Mouse (Mus musculus): ENCODE measurements around the gene Rnf225. TPM values are rescaled to one million over a fixed set of nuclear protein-coding genes. Genes with fewer than 3 reads are reported as not detected.

The Rnf225 gene
- polyA plus RNA-seq (2014; fragmentation: Illumina TruSeq; extraction: RNeasy Lipid Tissue Mini Kit (QIAGEN cat#74804); ENCODE audit: low read depth, low replicate concordance), result not detected

GRCm38 (mm10) chr7:12927191-12927680, at the start of gene Rnf225:
Gene Rnf225, plus strand, starts transcription at chr7:12927416.

GRCm38 (mm10) chr7:12880911-12881660, 46.1 kb upstream of the Rnf225 start, which contains the start of gene Zfp128:
Gene Zfp128, plus strand, starts transcription at chr7:12881177.

GRCm38 (mm10) chr7:12897655-12898410, 29.4 kb upstream of the Rnf225 start, which contains the start of gene Zscan22:
Gene Zscan22, plus strand, starts transcription at chr7:12897815.

GRCm38 (mm10) chr7:12921705-12922465, 5.3 kb upstream of the Rnf225 start, which contains the start of gene Rps5:
Gene Rps5, plus strand, starts transcription at chr7:12922290.

GRCm38 (mm10) chr7:12965678-12966091, 38.5 kb downstream of the Rnf225 start, which contains the start of gene Zfp324:
Gene Zfp324, plus strand, starts transcription at chr7:12965838.

GRCm38 (mm10) chr7:12977682-12978389, 50.6 kb downstream of the Rnf225 start, which contains the start of gene Zfp446:
Gene Zfp446, plus strand, starts transcription at chr7:12977848.

Other genes with a start within 250 kb of the Rnf225 start
- gene Vmn2r55, start 242.4 kb upstream of the Rnf225 start, polyA plus RNA-seq (2014; fragmentation: Illumina TruSeq; extraction: RNeasy Lipid Tissue Mini Kit (QIAGEN cat#74804); ENCODE audit: low read depth, low replicate concordance), result not detected
- not detected for gene Vmn2r56, start 192.4 kb upstream of the Rnf225 start, polyA plus RNA-seq (2014; fragmentation: Illumina TruSeq; extraction: RNeasy Lipid Tissue Mini Kit (QIAGEN cat#74804); ENCODE audit: low read depth, low replicate concordance)
- 1.4 TPM for gene Zscan18, start 123.8 kb upstream of the Rnf225 start, polyA plus RNA-seq (2014; fragmentation: Illumina TruSeq; extraction: RNeasy Lipid Tissue Mini Kit (QIAGEN cat#74804); ENCODE audit: low read depth, low replicate concordance)
- 5.9 TPM for gene Zfp329, start 108.6 kb upstream of the Rnf225 start, polyA plus RNA-seq (2014; fragmentation: Illumina TruSeq; extraction: RNeasy Lipid Tissue Mini Kit (QIAGEN cat#74804); ENCODE audit: low read depth, low replicate concordance)
- 21.8 TPM for gene Zfp110, start 92.7 kb upstream of the Rnf225 start, polyA plus RNA-seq (2014; fragmentation: Illumina TruSeq; extraction: RNeasy Lipid Tissue Mini Kit (QIAGEN cat#74804); ENCODE audit: low read depth, low replicate concordance)
- gene Zfp128, start 46.2 kb upstream of the Rnf225 start, polyA plus RNA-seq (2014; fragmentation: Illumina TruSeq; extraction: RNeasy Lipid Tissue Mini Kit (QIAGEN cat#74804); ENCODE audit: low read depth, low replicate concordance), result 3.1 TPM
- 5.1 TPM for gene Zscan22, start 29.6 kb upstream of the Rnf225 start, polyA plus RNA-seq (2014; fragmentation: Illumina TruSeq; extraction: RNeasy Lipid Tissue Mini Kit (QIAGEN cat#74804); ENCODE audit: low read depth, low replicate concordance)
- gene Rps5, start 5.1 kb upstream of the Rnf225 start, polyA plus RNA-seq (2014; fragmentation: Illumina TruSeq; extraction: RNeasy Lipid Tissue Mini Kit (QIAGEN cat#74804); ENCODE audit: low read depth, low replicate concordance), result 661 TPM
- 2.5 TPM for gene Zfp324, start 38.4 kb downstream of the Rnf225 start, polyA plus RNA-seq (2014; fragmentation: Illumina TruSeq; extraction: RNeasy Lipid Tissue Mini Kit (QIAGEN cat#74804); ENCODE audit: low read depth, low replicate concordance)
- gene Zfp446, start 50.4 kb downstream of the Rnf225 start, polyA plus RNA-seq (2014; fragmentation: Illumina TruSeq; extraction: RNeasy Lipid Tissue Mini Kit (QIAGEN cat#74804); ENCODE audit: low read depth, low replicate concordance), result 5.0 TPM
- gene Slc27a5, start 70.8 kb downstream of the Rnf225 start, polyA plus RNA-seq (2014; fragmentation: Illumina TruSeq; extraction: RNeasy Lipid Tissue Mini Kit (QIAGEN cat#74804); ENCODE audit: low read depth, low replicate concordance), result 0.63 TPM
- 95.8 TPM for gene Trim28, start 71.7 kb downstream of the Rnf225 start, polyA plus RNA-seq (2014; fragmentation: Illumina TruSeq; extraction: RNeasy Lipid Tissue Mini Kit (QIAGEN cat#74804); ENCODE audit: low read depth, low replicate concordance)
- 4.7 TPM for gene Zbtb45, start 82.6 kb downstream of the Rnf225 start, polyA plus RNA-seq (2014; fragmentation: Illumina TruSeq; extraction: RNeasy Lipid Tissue Mini Kit (QIAGEN cat#74804); ENCODE audit: low read depth, low replicate concordance)
- 178 TPM for gene Chmp2a, start 107.4 kb downstream of the Rnf225 start, polyA plus RNA-seq (2014; fragmentation: Illumina TruSeq; extraction: RNeasy Lipid Tissue Mini Kit (QIAGEN cat#74804); ENCODE audit: low read depth, low replicate concordance)
- 200 TPM for gene Ube2m, start 110.9 kb downstream of the Rnf225 start, polyA plus RNA-seq (2014; fragmentation: Illumina TruSeq; extraction: RNeasy Lipid Tissue Mini Kit (QIAGEN cat#74804); ENCODE audit: low read depth, low replicate concordance)
- 0.29 TPM for gene Mzf1, start 127.3 kb downstream of the Rnf225 start, polyA plus RNA-seq (2014; fragmentation: Illumina TruSeq; extraction: RNeasy Lipid Tissue Mini Kit (QIAGEN cat#74804); ENCODE audit: low read depth, low replicate concordance)
- gene Vmn1r85, start 167.8 kb downstream of the Rnf225 start, polyA plus RNA-seq (2014; fragmentation: Illumina TruSeq; extraction: RNeasy Lipid Tissue Mini Kit (QIAGEN cat#74804); ENCODE audit: low read depth, low replicate concordance), result not detected
- not detected for gene Vmn1r86, start 192.5 kb downstream of the Rnf225 start, polyA plus RNA-seq (2014; fragmentation: Illumina TruSeq; extraction: RNeasy Lipid Tissue Mini Kit (QIAGEN cat#74804); ENCODE audit: low read depth, low replicate concordance)
- gene Vmn1r87, start 212.7 kb downstream of the Rnf225 start, polyA plus RNA-seq (2014; fragmentation: Illumina TruSeq; extraction: RNeasy Lipid Tissue Mini Kit (QIAGEN cat#74804); ENCODE audit: low read depth, low replicate concordance), result not detected
- not detected for gene Vmn1r88, start 232.2 kb downstream of the Rnf225 start, polyA plus RNA-seq (2014; fragmentation: Illumina TruSeq; extraction: RNeasy Lipid Tissue Mini Kit (QIAGEN cat#74804); ENCODE audit: low read depth, low replicate concordance)